Mouse (Mus musculus): ENCODE measurements around the gene Grip2. TPM values are rescaled to one million over a fixed set of nuclear protein-coding genes. Genes with fewer than 3 reads are reported as not detected.
A peak's percentile ranks its signal among the peaks of the same experiment; 100 is the strongest.

Gene Grip2
- polyA plus RNA-seq, 1 experiment from 2014 or later = 10.1 TPM

- Histone ChIP-seq H3K27ac (ENCODE audit: low read length) (no peak overlapping the region), H3K9ac (ENCODE audit: low read depth, low read length) (no peak overlapping the region), H3K36me3 (ENCODE audit: control insufficient read depth, insufficient read depth, low read length) (no peaks in the 10 kb centered on the region), H3K4me2 (ENCODE audit: low read length) (no peak overlapping the region; the same call in 1 of the 2 replicates), H3K9me3 (replicated peaks; ENCODE audit: control insufficient read depth, low read length, poor library complexity, severe bottlenecking) (no peaks in the 10 kb centered on the region), H3K4me1 (ENCODE audit: control insufficient read depth, insufficient read depth, low read length) (peaks cover 13% of the 10 kb centered on the region), H3K27me3 (ENCODE audit: control insufficient read depth, insufficient read depth, low read depth, low read length) (no peaks in the 10 kb centered on the region; the same call in 1 of the 2 replicates), H3K4me3 (ENCODE audit: low read depth, low read length) (no peak overlapping the region)
- ATAC-seq = no peak
- 61% methylated on average over 6 of the region's 6 CpGs for WGBS
Observed at GRCm38 (mm10) chr6:91808022-91808421, 19.0 kb downstream of the Grip2 start.

- Histone ChIP-seq H3K36me3 (ENCODE audit: control insufficient read depth, insufficient read depth, low read length) (no peaks in the 10 kb centered on the region), H3K27me3 (ENCODE audit: control insufficient read depth, insufficient read depth, low read depth, low read length) (no peaks in the 10 kb centered on the region; the same call in 1 of the 2 replicates), H3K9ac (ENCODE audit: low read depth, low read length) (peak overlapping the region; percentile 66), H3K9me3 (replicated peaks; ENCODE audit: control insufficient read depth, low read length, poor library complexity, severe bottlenecking) (no peaks in the 10 kb centered on the region), H3K4me1 (ENCODE audit: control insufficient read depth, insufficient read depth, low read length) (peaks cover 13% of the 10 kb centered on the region), H3K4me2 (ENCODE audit: low read length) (peak overlapping the region; percentile 62), H3K27ac (ENCODE audit: low read length) (no peak overlapping the region; the same call in 1 of the 2 replicates), H3K4me3 (ENCODE audit: low read depth, low read length) (peak overlapping the region; percentile 35)
- 3% methylated on average over 23 of the region's 23 CpGs for WGBS
- ATAC-seq = peak; percentile 44; the same call in 1 of the 2 replicates
Observed at GRCm38 (mm10) chr6:91807169-91807568, 19.9 kb downstream of the Grip2 start.

- no peaks in the 10 kb centered on the region; the same call in 1 of the 2 replicates for H3K27me3 ChIP-seq (ENCODE audit: control insufficient read depth, insufficient read depth, low read depth, low read length)
- no peak overlapping the region for H3K27ac ChIP-seq (ENCODE audit: low read length)
- H3K9me3 ChIP-seq (replicated peaks; ENCODE audit: control insufficient read depth, low read length, poor library complexity, severe bottlenecking) = no peaks in the 10 kb centered on the region
- H3K4me3 ChIP-seq (ENCODE audit: low read depth, low read length) = no peak overlapping the region
- H3K9ac ChIP-seq (ENCODE audit: low read depth, low read length) = no peak overlapping the region
- H3K4me2 ChIP-seq (ENCODE audit: low read length) = no peak overlapping the region
- no peaks in the 10 kb centered on the region for H3K36me3 ChIP-seq (ENCODE audit: control insufficient read depth, insufficient read depth, low read length)
- H3K4me1 ChIP-seq (ENCODE audit: control insufficient read depth, insufficient read depth, low read length) = peaks cover 10% of the 10 kb centered on the region
- 59% methylated on average over 7 of the region's 7 CpGs for WGBS
- no peak for ATAC-seq
Observed at GRCm38 (mm10) chr6:91804177-91804576, 22.9 kb downstream of the Grip2 start.

DNA sequence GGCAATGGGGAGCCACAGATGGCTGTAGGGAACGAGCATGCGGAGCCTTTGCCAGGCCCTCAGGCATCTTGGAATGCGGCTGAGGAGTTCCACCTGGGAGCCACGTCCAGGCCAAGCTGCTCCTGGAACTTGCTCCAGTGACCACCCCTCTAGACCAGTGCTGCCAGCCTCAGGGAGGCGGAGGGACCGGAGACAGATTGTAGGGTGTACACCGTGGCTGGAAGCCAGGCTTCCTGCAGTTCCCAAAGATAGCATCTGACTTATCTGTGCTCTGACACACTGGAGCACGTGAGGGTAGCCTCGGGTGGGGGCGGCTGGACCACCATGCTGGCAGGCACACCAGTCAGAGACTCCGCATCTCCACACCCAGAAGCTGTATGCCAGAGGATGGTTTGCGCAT, 28.6 kb downstream of the Grip2 start:
- Histone ChIP-seq H3K27me3 (ENCODE audit: control insufficient read depth, insufficient read depth, low read depth, low read length) (no peaks in the 10 kb centered on the region), H3K27ac (ENCODE audit: low read length) (no peak overlapping the region), H3K9ac (ENCODE audit: low read depth, low read length) (no peak overlapping the region), H3K4me3 (ENCODE audit: low read depth, low read length) (no peak overlapping the region), H3K4me1 (ENCODE audit: control insufficient read depth, insufficient read depth, low read length) (no peaks in the 10 kb centered on the region), H3K36me3 (ENCODE audit: control insufficient read depth, insufficient read depth, low read length) (no peaks in the 10 kb centered on the region), H3K9me3 (replicated peaks; ENCODE audit: control insufficient read depth, low read length, poor library complexity, severe bottlenecking) (no peaks in the 10 kb centered on the region), H3K4me2 (ENCODE audit: low read length) (no peak overlapping the region)
- WGBS = 78% methylated on average over 12 of the region's 12 CpGs
- no peak for ATAC-seq

GRCm38 (mm10) chr6:91796736-91797135, 30.3 kb downstream of the Grip2 start:
- Histone ChIP-seq H3K4me1 (ENCODE audit: control insufficient read depth, insufficient read depth, low read length) (no peaks in the 10 kb centered on the region; the same call in 1 of the 2 replicates), H3K9me3 (replicated peaks; ENCODE audit: control insufficient read depth, low read length, poor library complexity, severe bottlenecking) (no peaks in the 10 kb centered on the region), H3K4me3 (ENCODE audit: low read depth, low read length) (no peak overlapping the region), H3K4me2 (ENCODE audit: low read length) (no peak overlapping the region), H3K27ac (ENCODE audit: low read length) (no peak overlapping the region), H3K9ac (ENCODE audit: low read depth, low read length) (no peak overlapping the region), H3K36me3 (ENCODE audit: control insufficient read depth, insufficient read depth, low read length) (no peaks in the 10 kb centered on the region), H3K27me3 (ENCODE audit: control insufficient read depth, insufficient read depth, low read depth, low read length) (no peaks in the 10 kb centered on the region)
- WGBS = 90% methylated on average over 4 of the region's 4 CpGs
- ATAC-seq = no peak

DNA sequence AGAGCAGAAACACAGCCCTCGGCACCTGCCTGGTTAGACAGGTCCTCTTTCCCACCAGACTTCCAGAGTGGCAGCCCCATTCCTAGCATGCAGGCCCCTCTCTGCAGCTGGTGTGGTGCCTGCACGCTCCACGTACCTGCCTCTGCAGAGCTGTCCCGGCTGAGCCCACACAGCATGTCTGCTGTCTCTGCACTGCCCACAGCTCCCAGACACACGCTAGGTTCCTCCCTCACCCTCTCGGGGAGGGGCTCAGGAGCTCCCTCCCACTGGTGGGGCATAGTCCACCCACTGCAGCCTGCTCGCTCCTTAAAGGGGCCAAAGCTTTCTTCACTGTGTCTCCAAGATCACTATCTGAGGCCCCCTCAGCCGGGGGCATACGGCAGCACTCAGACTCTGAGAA, 31.0 kb downstream of the Grip2 start:
- no peak overlapping the region for H3K4me2 ChIP-seq (ENCODE audit: low read length)
- WGBS = 65% methylated on average over 9 of the region's 9 CpGs
- no peaks in the 10 kb centered on the region for H3K27me3 ChIP-seq (ENCODE audit: control insufficient read depth, insufficient read depth, low read depth, low read length)
- H3K4me1 ChIP-seq (ENCODE audit: control insufficient read depth, insufficient read depth, low read length) = no peaks in the 10 kb centered on the region; the same call in 1 of the 2 replicates
- H3K4me3 ChIP-seq (ENCODE audit: low read depth, low read length) = no peak overlapping the region
- H3K36me3 ChIP-seq (ENCODE audit: control insufficient read depth, insufficient read depth, low read length) = no peaks in the 10 kb centered on the region
- ATAC-seq = no peak
- no peak overlapping the region for H3K9ac ChIP-seq (ENCODE audit: low read depth, low read length)
- no peaks in the 10 kb centered on the region for H3K9me3 ChIP-seq (replicated peaks; ENCODE audit: control insufficient read depth, low read length, poor library complexity, severe bottlenecking)
- no peak overlapping the region for H3K27ac ChIP-seq (ENCODE audit: low read length)

DNA sequence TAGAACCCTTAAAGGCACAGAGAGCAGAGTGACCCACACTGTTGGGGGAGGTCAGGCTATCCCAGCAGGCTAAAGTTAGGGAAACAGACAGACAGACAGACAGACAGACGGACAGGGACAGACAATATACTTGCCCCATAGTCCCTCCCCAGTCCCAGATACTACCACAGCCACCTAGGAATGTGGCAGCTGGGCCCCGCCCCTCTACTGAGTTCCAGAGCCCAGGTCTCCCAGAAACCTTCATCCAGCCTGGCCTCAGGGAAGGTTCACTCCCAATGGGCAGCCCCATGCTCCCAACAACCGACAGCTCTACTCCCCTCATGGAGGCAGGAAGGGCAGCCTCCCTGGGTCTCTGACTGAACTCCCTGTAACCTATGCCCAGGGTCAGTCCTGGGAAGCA, 31.4 kb downstream of the Grip2 start:
- ATAC-seq = no peak
- H3K9me3 ChIP-seq (replicated peaks; ENCODE audit: control insufficient read depth, low read length, poor library complexity, severe bottlenecking) = no peaks in the 10 kb centered on the region
- 50% methylated on average over 3 of the region's 3 CpGs for WGBS
- no peaks in the 10 kb centered on the region for H3K36me3 ChIP-seq (ENCODE audit: control insufficient read depth, insufficient read depth, low read length)
- H3K27me3 ChIP-seq (ENCODE audit: control insufficient read depth, insufficient read depth, low read depth, low read length) = no peaks in the 10 kb centered on the region
- H3K9ac ChIP-seq (ENCODE audit: low read depth, low read length) = no peak overlapping the region
- H3K4me3 ChIP-seq (ENCODE audit: low read depth, low read length) = no peak overlapping the region
- no peak overlapping the region for H3K4me2 ChIP-seq (ENCODE audit: low read length)
- no peak overlapping the region for H3K27ac ChIP-seq (ENCODE audit: low read length)
- no peaks in the 10 kb centered on the region; the same call in 1 of the 2 replicates for H3K4me1 ChIP-seq (ENCODE audit: control insufficient read depth, insufficient read depth, low read length)

DNA sequence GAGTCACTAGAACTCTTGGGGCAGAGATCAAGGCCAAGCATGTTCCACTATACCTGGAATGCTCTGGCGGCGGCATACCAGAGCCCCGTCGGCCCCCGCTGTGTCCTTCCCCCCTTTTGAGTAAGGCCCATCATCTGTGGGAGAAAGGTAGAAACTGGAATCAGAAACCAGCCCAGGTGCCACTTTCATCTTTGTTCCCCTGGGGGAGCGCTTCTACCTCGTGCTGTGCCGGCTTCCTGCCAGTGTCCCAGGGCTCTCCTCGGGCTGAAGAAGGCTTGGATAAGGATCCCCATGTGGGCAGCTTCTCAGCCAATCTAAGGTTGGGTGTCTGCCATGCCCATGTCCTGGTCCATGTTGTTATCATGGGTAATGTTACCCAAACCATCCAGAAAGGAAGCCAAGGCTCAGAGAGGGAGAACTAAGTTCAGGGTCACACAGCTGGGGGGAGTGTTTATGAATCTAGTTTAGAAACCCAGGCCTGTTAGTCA, 38.7 kb downstream of the Grip2 start:
- ATAC-seq = no peak
- H3K4me2 ChIP-seq (ENCODE audit: low read length) = no peak overlapping the region
- H3K27me3 ChIP-seq (ENCODE audit: control insufficient read depth, insufficient read depth, low read depth, low read length) = no peaks in the 10 kb centered on the region
- H3K9me3 ChIP-seq (replicated peaks; ENCODE audit: control insufficient read depth, low read length, poor library complexity, severe bottlenecking) = no peaks in the 10 kb centered on the region
- peaks cover 8% of the 10 kb centered on the region; the same call in 1 of the 2 replicates for H3K36me3 ChIP-seq (ENCODE audit: control insufficient read depth, insufficient read depth, low read length)
- no peaks in the 10 kb centered on the region; the same call in 1 of the 2 replicates for H3K4me1 ChIP-seq (ENCODE audit: control insufficient read depth, insufficient read depth, low read length)
- H3K27ac ChIP-seq (ENCODE audit: low read length) = no peak overlapping the region
- no peak overlapping the region for H3K4me3 ChIP-seq (ENCODE audit: low read depth, low read length)
- 83% methylated on average over 9 of the region's 9 CpGs for WGBS
- H3K9ac ChIP-seq (ENCODE audit: low read depth, low read length) = no peak overlapping the region

DNA sequence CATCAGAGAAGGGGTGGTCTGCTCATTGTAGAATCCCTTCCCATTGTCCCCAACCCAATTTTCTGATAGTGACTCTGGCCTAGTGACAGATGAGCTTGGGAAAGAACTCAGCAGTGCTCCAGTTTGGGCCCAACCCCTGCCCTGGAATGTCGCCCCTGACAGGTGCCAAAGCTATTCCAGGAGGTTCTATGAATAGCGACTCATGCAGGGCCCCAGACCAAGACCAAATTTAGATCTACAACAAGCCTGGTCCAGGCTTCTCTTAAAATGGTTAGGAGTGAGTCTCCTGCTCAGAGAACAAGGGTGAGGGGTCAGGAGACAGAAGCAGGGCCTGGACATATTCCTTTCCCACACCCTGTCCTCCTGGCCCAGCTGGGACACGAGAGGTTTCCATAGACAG, 42.0 kb downstream of the Grip2 start:
- Histone ChIP-seq H3K4me1 (ENCODE audit: control insufficient read depth, insufficient read depth, low read length) (no peaks in the 10 kb centered on the region), H3K27ac (ENCODE audit: low read length) (no peak overlapping the region), H3K4me2 (ENCODE audit: low read length) (no peak overlapping the region), H3K9ac (ENCODE audit: low read depth, low read length) (no peak overlapping the region), H3K27me3 (ENCODE audit: control insufficient read depth, insufficient read depth, low read depth, low read length) (no peaks in the 10 kb centered on the region), H3K36me3 (ENCODE audit: control insufficient read depth, insufficient read depth, low read length) (peaks cover 10% of the 10 kb centered on the region; the same call in 1 of the 2 replicates), H3K9me3 (replicated peaks; ENCODE audit: control insufficient read depth, low read length, poor library complexity, severe bottlenecking) (no peaks in the 10 kb centered on the region), H3K4me3 (ENCODE audit: low read depth, low read length) (no peak overlapping the region)
- no peak for ATAC-seq
- 91% methylated on average over 3 of the region's 3 CpGs for whole genome bisulfite sequencing
